Mouse (Mus musculus): ENCODE data around the gene Cdkal1.

The Cdkal1 gene

GRCm38 (mm10) chr13:29499750-29500149 is 355.7 kb downstream of the Cdkal1 start:
- DNase-seq (ENCODE audit: low read depth), result no peak

DNA sequence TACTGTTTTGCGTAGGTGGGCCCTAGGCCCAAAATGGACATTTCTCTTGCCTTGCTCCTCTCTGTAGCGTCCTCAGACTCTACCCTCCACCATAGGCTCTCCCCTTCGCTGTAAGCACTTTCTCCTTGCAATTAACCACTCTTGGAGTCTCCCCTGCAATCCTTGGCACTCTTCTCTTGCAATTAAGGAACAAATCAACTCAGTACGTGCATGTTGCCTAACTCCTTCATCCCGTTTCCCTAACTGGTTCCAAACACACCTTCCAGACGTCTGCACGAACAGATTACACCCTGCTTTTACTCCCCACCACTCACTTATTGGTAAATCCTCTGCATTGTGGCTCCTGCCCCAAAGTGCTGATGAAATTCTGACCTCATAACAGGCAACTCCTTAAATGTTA is 358.2 kb downstream of the Cdkal1 start:
- DNase-seq (ENCODE audit: low read depth), result no peak

- no peak for DNase-seq (ENCODE audit: low read depth)
These were observed 365.1 kb downstream of the Cdkal1 start for GRCm38 (mm10) chr13:29490341-29490740.

DNA sequence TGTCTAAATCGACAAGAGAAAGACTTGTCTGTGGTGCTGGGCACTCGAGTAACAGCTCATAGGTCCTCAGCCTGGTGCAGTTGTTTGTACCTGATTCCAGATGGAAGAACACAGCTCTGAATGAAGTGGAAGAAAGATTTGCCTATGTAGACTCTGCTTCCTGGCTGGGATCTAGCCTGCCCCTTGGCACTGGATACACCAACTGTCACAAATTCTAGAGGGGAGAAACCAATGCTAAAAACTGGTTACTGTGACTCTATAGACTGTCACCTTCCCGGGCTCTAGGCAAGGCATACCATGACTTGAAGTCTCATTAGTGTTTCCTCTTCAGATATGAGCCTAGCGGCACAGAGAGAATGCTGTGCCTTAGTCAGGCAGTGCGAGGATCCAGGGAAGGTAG is 366.0 kb downstream of the Cdkal1 start:
- DNase-seq (ENCODE audit: low read depth), result no peak

DNA sequence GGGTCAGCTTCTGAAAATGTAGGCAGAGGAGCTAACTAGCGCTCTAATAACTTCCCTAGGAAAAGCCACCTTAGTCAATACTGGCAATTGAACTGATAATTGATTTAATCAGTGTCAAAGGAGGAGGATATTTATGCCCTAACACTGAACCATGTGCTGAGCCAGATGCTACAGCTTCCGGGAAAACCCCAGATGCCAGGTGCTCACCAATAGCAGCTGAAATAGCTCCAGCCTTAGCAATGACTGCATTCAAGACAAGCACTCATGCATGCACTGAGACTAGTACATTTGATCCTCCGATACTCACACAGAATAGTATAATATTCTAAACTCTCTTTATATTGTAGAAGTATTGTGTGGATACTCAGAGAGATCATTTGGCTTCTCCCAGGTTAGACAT is 368.8 kb downstream of the Cdkal1 start:
- DNase-seq (ENCODE audit: low read depth), result no peak

DNA sequence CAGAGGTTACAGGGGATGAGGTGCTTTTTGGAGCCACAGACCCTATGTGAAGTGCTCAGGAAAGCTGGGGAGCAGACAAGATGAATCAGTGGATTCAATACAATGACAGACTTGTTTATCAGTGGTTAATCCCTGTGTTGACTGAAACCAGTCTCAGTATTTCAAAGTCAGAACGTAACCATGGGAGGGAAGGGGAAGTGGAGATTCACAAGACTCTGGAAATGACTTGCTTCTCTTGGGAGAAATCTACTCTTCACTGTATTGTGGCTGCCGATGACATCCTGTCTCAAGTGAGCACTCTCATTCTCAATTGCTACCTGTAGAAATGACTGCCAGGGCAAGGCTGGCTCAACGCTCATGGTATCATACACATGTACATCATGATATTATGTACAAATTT is 371.5 kb downstream of the Cdkal1 start:
- no peak for DNase-seq (ENCODE audit: low read depth)

DNA sequence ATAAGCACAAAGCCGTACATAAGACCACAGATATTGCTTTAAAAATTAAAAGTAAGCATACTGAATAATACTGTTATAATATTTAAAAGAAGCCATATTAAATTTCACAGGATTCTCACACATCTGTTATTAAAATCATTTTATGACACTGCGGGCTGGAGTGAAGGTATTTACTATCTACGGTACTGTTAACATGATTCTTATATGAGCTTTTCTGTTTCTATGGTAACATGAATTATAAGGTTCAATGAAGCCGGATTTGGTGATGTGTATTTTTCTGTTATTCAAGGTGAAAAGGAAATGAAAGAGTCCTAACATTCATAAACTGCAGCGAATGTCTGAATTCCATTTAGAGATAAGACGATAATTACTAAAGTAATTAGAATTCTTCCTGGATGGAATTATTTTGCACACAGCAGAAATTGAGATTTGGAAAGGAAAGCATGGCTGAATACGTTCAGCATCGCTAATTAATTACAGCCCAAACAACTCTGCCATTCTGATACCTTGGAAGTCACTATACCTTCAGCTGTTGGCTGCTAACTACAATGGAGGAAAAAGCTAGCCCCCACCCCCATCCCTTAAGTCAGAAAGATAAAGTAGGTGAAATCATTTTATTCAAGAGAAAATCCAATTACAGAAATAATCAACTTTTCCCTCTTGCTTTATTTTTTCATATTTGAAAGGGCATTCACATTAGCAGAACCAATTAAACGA is 373.2 kb downstream of the Cdkal1 start:
- DNase-seq (ENCODE audit: low read depth), result no peak

DNA sequence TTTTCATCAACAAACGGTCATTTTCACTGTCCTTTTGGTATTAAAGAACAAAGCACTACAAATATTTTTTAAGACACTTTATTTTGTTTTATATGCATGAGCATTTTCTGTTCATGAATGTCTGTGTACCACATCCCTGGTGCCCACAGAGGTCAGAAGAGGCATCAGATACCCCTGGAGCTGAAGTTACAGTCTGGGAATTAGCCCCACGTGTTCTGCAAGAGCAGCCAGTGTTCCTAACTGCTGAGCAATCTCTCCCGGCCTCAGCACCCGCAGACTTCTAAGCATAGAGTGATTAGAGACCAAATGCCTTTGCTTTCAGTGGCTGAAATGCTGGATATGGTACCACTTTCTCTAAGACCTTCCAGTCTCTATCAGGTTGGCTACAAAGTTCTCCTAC is 379.1 kb downstream of the Cdkal1 start:
- no peak for DNase-seq (ENCODE audit: low read depth)

DNA sequence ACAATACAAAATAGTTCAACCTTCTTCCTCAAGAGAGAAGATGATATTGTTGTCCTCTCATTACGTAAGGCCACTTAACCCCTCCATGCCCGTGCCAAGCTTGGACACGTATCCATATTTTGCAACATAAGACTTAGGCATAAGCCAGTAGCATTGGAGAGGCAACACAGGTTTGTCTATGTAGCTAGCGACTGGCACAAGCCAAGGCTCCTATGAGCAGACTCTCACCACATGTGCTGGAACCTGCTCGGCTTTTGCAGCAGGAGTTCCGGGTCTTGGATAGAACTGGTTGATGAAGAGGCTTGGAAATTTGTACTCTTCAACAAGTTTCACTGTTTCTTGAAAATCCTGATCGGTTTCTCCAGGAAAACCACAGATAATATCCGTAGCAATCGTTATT is 381.2 kb downstream of the Cdkal1 start:
- DNase-seq (ENCODE audit: low read depth), result no peak

DNA sequence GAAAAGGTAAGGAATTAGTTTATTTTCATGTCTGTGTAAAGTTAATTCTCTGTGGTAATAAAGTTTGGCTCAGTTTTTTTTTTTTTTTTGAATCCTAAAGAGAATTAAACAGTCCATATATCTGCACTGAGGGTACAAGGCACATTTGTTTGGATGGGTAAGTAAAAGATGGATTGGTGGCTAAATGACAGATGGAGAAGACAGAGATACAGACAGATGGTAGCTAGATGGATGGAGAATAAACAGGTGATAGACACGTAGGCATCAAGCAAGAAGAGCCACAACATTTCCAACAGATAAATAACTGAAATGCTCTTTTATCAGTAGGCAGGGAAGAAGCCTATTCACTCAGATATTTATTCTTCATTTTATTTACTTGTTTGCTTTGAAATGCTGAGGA is 381.7 kb downstream of the Cdkal1 start:
- DNase-seq (ENCODE audit: low read depth), result no peak

DNA sequence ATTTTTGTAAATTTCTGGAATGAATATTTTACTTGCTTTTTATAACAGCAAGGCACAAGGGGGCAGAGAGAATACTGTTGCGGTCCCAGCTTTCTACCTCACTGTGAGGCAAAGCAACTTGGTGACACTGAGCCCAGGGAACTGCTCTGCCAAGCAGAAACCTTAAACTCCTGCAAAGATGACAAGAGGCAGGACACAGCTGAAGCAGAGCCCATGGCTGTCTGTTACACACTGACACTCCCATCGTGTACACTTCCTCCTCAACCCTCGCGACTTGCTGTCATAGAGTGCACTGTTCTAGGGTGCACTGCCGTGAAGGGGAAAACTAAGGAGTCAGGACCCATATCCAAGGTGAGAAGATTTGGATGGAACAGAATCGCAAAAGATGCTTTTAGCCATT is 393.2 kb downstream of the Cdkal1 start:
- no peak for DNase-seq (ENCODE audit: low read depth)

DNA sequence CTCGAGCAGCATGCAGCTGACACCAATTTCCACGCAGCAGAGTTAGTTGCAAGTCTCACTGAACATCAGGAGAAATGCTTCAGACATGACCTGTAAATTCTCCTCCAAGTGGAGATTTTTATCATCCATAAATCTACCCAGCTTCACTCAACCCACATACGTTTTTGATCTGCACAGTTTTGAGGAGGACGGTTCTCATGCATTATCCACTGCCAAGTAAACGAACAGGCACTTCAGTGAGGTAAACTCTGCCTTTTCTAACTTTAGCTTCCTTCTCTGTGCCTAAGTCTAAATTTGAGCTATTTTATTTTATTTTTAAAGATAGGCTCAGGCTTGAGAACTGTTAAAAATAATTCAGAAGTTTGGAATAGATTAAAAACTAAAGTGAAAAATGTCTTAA is 394.7 kb downstream of the Cdkal1 start:
- no peak for DNase-seq (ENCODE audit: low read depth)

GRCm38 (mm10) chr13:29458385-29458784 is 397.1 kb downstream of the Cdkal1 start:
- DNase-seq (ENCODE audit: low read depth), result no peak

GRCm38 (mm10) chr13:29437067-29437466 is 418.4 kb downstream of the Cdkal1 start:
- DNase-seq (ENCODE audit: low read depth), result no peak

DNA sequence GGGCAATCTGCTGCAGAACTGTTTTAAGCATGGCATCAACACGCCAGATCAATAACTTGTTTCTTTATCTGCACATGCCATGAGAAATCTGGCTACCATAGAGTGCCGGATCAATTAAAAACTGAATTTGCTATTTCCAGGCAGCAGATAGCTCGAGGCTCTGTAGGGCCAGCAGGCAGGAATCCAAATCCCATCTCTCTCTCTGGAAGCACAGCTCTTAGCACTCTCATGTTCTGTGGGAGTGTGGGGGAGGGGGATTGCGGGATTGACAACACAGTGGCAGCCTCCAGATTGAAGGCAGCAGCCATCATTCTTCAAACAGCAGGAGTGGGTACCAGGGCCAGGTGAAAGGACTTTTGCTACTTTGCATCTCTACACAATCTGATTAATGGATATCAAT is 420.7 kb downstream of the Cdkal1 start:
- no peak for DNase-seq (ENCODE audit: low read depth)

- DNase-seq (ENCODE audit: low read depth), result no peak
These were observed 424.6 kb downstream of the Cdkal1 start for GRCm38 (mm10) chr13:29430919-29431318.

DNA sequence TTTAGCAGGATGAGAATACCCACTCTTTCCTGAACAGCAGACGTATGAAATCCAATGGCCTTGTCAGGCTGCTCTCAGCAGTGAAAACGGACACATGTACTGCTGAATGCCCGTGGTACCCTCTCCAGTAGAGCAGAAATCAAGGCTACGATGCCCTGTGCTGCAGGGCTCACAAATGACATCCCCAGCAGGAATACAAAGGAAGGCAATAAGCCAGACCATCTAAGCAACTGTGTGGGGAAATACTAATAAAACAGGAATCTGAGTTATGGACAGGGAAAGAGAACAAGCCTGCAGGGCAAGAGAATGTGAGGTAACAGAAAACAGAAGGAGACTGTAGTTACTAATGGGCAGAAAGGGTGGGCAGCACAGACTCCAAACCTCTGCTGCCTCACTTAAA is 425.6 kb downstream of the Cdkal1 start:
- no peak for DNase-seq (ENCODE audit: low read depth)

DNA sequence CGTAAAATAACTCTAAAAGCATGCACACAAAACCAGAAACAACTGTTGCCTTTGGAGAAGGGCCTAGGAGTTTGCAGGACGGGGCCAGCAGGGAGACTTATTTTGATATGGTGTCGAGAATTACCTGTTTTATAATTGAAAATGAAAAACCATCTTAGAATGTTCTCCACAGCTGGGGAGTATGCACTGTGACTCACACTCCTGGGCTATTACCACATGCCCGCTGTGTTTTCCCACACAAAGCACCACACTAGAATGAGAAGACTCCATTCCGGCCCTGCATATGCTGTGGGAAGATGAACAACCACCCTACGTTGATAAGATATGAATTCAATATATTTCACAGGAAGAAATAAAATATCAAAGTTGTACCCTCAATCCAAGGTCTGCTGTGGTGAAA is 426.3 kb downstream of the Cdkal1 start:
- DNase-seq (ENCODE audit: low read depth), result no peak

- no peak for DNase-seq (ENCODE audit: low read depth)
These were observed 438.9 kb downstream of the Cdkal1 start for GRCm38 (mm10) chr13:29416450-29417136.

- no peak for DNase-seq (ENCODE audit: low read depth)
These were observed 439.5 kb downstream of the Cdkal1 start for GRCm38 (mm10) chr13:29415967-29416366.

DNA sequence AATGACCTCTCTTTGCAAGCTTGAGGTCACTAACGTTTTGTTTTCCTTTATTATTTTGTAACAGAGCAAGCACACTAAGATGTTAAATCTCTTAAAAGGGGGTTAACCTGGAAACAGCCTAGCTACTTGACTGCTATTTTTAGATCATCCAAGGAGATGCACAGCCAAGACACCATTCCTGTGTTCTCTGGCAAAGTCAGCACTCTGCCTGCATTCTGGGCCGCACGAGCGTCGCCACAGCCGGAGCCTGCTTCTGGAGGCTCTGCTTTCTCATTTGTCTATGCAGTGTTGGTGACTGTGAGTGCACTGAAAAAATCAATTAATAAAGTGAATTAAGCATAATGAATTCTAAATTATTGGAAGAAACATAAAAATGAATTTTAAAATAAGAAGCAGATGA is 440.6 kb downstream of the Cdkal1 start:
- no peak for DNase-seq (ENCODE audit: low read depth)

- DNase-seq (ENCODE audit: low read depth), result no peak
These were observed 441.0 kb downstream of the Cdkal1 start for GRCm38 (mm10) chr13:29414470-29414869.

DNA sequence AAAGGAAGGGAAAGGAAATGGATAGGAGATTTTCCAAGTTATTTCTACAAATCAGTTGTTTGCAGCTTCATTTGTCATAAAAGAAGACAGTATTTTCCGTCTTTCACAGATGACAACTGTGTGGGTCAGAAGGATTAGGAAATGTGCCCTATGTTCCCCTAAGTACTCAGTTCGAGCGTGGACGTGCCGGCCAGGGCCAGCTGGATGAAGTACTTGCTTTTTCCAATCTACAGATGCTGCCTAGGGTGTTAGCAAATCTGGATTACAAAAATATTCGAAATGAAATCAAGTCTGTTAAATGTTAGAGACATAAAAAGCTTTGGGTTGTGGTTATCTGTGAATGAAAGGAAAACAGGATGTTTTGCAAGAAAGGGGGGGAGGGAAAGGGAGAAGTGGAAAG is 444.3 kb downstream of the Cdkal1 start:
- DNase-seq (ENCODE audit: low read depth), result no peak

GRCm38 (mm10) chr13:29407619-29408018 is 447.9 kb downstream of the Cdkal1 start:
- DNase-seq (ENCODE audit: low read depth), result no peak

Measured in naive thymus-derived CD4-positive, alpha-beta T cell, adult 2 months (primary cell).